Mouse (Mus musculus): ENCODE measurements around the gene Tgds.

DNA sequence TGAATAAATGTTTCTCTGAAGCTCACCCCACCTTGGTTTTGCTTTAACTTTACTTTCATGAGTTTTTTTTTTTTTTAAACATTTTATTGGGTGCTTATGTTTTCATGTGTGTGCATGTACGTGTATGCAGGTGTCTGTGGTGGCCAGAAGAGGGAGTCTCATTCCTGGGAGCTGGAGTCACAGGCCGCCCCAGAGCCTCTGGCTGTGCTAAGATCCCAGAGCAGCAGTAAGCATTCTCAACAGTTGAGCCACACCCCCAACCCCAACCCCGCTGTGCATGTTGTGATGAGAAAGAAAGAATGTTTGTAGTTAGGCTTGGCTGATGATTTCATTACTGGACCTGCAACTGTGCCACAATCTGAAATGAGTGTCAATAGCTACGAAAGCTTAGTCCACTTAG, 36.2 kb upstream of the Tgds start:
- no peak for TF ChIP-seq POLR2A (IDR thresholded peaks at IDR 0.05; ENCODE audit: borderline replicate concordance, extremely low read depth, low read depth, low read length)
- no peak for TF ChIP-seq CTCF (IDR thresholded peaks at IDR 0.05; ENCODE audit: insufficient read depth, low read length)

All from lung, adult 2 months (tissue).